Mouse (Mus musculus) hindbrain, embryonic 16.5 days (tissue): Measurements from ENCODE around the gene Cadps. TPM values are rescaled to one million over a fixed set of nuclear protein-coding genes. Genes with fewer than 3 reads are reported as not detected.

Source experiments
- ATAC-seq: fragments of 200-750 bp; cut with Nextera tagmentation; 2 replicates; pipeline ENCODE4 v1.8.0; 2017; ENCODE audit warnings: moderate TSS enrichment, moderate library complexity
- H3K27ac ChIP-seq: fragments of 300-500 bp; sonication (generic); 2 replicates; pipeline ENCODE4 v1.5.1; 2014; ENCODE audit warnings: low read depth, mild to moderate bottlenecking, control low read depth, low read length, moderate library complexity
- H3K27me3 ChIP-seq: fragments of 300-500 bp; sonication (generic); replicated peaks from 2 replicates; pipeline ENCODE4 v1.6.1; 2014; ENCODE audit warnings: low read length; ENCODE audit not compliant: control insufficient read depth, insufficient read depth
- H3K36me3 ChIP-seq: fragments of 300-500 bp; sonication (generic); 2 replicates; pipeline ENCODE4 v1.6.1; 2014; ENCODE audit warnings: mild to moderate bottlenecking, low read length, moderate library complexity, mixed read lengths; ENCODE audit not compliant: control insufficient read depth, insufficient read depth
- H3K4me1 ChIP-seq: fragments of 300-500 bp; sonication (generic); 2 replicates; pipeline ENCODE4 v1.6.1; 2014; ENCODE audit warnings: low read depth, low read length; ENCODE audit not compliant: control insufficient read depth, insufficient read depth
- H3K4me2 ChIP-seq: fragments of 300-500 bp; sonication (generic); 2 replicates; pipeline ENCODE4 v1.6.1; 2014; ENCODE audit warnings: mild to moderate bottlenecking, low read length, control low read depth, moderate library complexity
- H3K4me3 ChIP-seq: fragments of 300-500 bp; sonication (generic); 2 replicates; pipeline ENCODE4 v1.5.1; 2014; ENCODE audit warnings: mild to moderate bottlenecking, low read length, control low read depth, moderate library complexity
- H3K9ac ChIP-seq: fragments of 300-500 bp; sonication (generic); 2 replicates; pipeline ENCODE4 v1.6.1; 2014; ENCODE audit warnings: low read depth, mild to moderate bottlenecking, control low read depth, low read length, moderate library complexity
- H3K9me3 ChIP-seq: fragments of 300-500 bp; sonication (generic); 2 replicates; pipeline ENCODE4 v1.6.1; 2014; ENCODE audit warnings: mild to moderate bottlenecking, low read length, moderate library complexity; ENCODE audit not compliant: control insufficient read depth
- WGBS: fragments of 180-500 bp; shearing (Covaris S2); extraction: QIAGEN DNeasy Blood & Tissue Kit; methylation state at CpG from one replicate; pipeline ENCODE4 v1.1.7; 2014; 5-methylcytosine and 5-hydroxymethylcytosine counted together
- polyA plus RNA-seq: library from polyadenylated mRNA; unstranded; fragments of >200 nt; fragmentation: Nextera tagmentation; extraction: Ambion mirVana; gene quantifications from 2 replicates; pipeline ENCODE4 v1.2.1, GENCODE M21; 2015

The Cadps gene
- polyA plus RNA-seq, 1 experiment from 2014 or later: 49.0 TPM

- no peaks in the 10 kb centered on the region for H3K9me3 ChIP-seq
- H3K4me2 ChIP-seq: peak overlapping the region; percentile 70
These were observed 918 bp downstream of the Cadps start for GRCm38 (mm10) chr14:12821831-12822490.

GRCm38 (mm10) chr14:12821156-12821813 lies 1.6 kb downstream of the Cadps start:
- Histone ChIP-seq H3K4me3 (peak overlapping the region; percentile 89), H3K9me3 (no peaks in the 10 kb centered on the region), H3K4me1 (peaks cover 14% of the 10 kb centered on the region), H3K9ac (peak overlapping the region; percentile 95), H3K27me3 (no peaks in the 10 kb centered on the region), H3K36me3 (no peaks in the 10 kb centered on the region), H3K4me2 (peak overlapping the region; percentile 70), H3K27ac (peak overlapping the region; percentile 98)
- WGBS: 0% methylated on average over 9 of the region's 13 CpGs
- ATAC-seq: peak; percentile 53

More at GRCm38 (mm10) chr14:12821831-12822490, 918 bp downstream of the Cadps start:
- Histone ChIP-seq H3K27ac (peak overlapping the region; percentile 98), H3K36me3 (no peaks in the 10 kb centered on the region), H3K4me3 (peak overlapping the region; percentile 89), H3K4me1 (peaks cover 12% of the 10 kb centered on the region), H3K9ac (peak overlapping the region; percentile 95), H3K27me3 (no peaks in the 10 kb centered on the region)
- 0% methylated on average over 55 of the region's 58 CpGs for WGBS
- ATAC-seq: peak; percentile 78

- Histone ChIP-seq H3K27me3 (no peaks in the 10 kb centered on the region), H3K27ac (no peak overlapping the region), H3K36me3 (no peaks in the 10 kb centered on the region), H3K4me2 (peak overlapping the region; percentile 70), H3K9me3 (no peaks in the 10 kb centered on the region), H3K4me1 (peaks cover 14% of the 10 kb centered on the region), H3K9ac (no peak overlapping the region), H3K4me3 (peak overlapping the region; percentile 89)
- WGBS: 67% methylated on average over 1 of the region's 1 CpGs
- ATAC-seq: no peak
These were observed 2.7 kb downstream of the Cadps start for GRCm38 (mm10) chr14:12820149-12820548.

- WGBS: 75% methylated on average over 1 of the region's 1 CpGs
- H3K4me3 ChIP-seq: no peak overlapping the region
- no peak overlapping the region for H3K4me2 ChIP-seq
- no peak overlapping the region for H3K9ac ChIP-seq
- no peak for ATAC-seq
- H3K27ac ChIP-seq: no peak overlapping the region
- no peaks in the 10 kb centered on the region for H3K36me3 ChIP-seq
- H3K4me1 ChIP-seq: peaks cover 10% of the 10 kb centered on the region
- no peaks in the 10 kb centered on the region for H3K27me3 ChIP-seq
- H3K9me3 ChIP-seq: no peaks in the 10 kb centered on the region
These were observed 4.4 kb downstream of the Cadps start for GRCm38 (mm10) chr14:12818442-12818841.

GRCm38 (mm10) chr14:12812072-12812471 lies 10.8 kb downstream of the Cadps start:
- no peaks in the 10 kb centered on the region for H3K36me3 ChIP-seq
- H3K27ac ChIP-seq: no peak overlapping the region
- H3K27me3 ChIP-seq: no peaks in the 10 kb centered on the region
- no peaks in the 10 kb centered on the region for H3K9me3 ChIP-seq
- no peak for ATAC-seq
- 89% methylated on average over 3 of the region's 3 CpGs for WGBS
- peaks cover 2% of the 10 kb centered on the region; the same call in 1 of the 2 replicates for H3K4me1 ChIP-seq
- H3K4me2 ChIP-seq: no peak overlapping the region
- no peak overlapping the region for H3K9ac ChIP-seq
- H3K4me3 ChIP-seq: no peak overlapping the region

- H3K4me3 ChIP-seq: no peak overlapping the region
- no peak overlapping the region for H3K27ac ChIP-seq
- WGBS: 75% methylated on average over 1 of the region's 1 CpGs
- no peak overlapping the region for H3K9ac ChIP-seq
- H3K4me2 ChIP-seq: no peak overlapping the region
- H3K9me3 ChIP-seq: no peaks in the 10 kb centered on the region
- no peaks in the 10 kb centered on the region for H3K27me3 ChIP-seq
- no peaks in the 10 kb centered on the region for H3K4me1 ChIP-seq
- no peak for ATAC-seq
- H3K36me3 ChIP-seq: no peaks in the 10 kb centered on the region
These were observed 19.9 kb downstream of the Cadps start for GRCm38 (mm10) chr14:12802995-12803394.

GRCm38 (mm10) chr14:12801100-12801499 lies 21.8 kb downstream of the Cadps start:
- no peak for ATAC-seq
- no peak overlapping the region for H3K4me2 ChIP-seq
- no peaks in the 10 kb centered on the region for H3K36me3 ChIP-seq
- H3K9me3 ChIP-seq: no peaks in the 10 kb centered on the region
- no peak overlapping the region for H3K9ac ChIP-seq
- no peaks in the 10 kb centered on the region for H3K4me1 ChIP-seq
- H3K27me3 ChIP-seq: no peaks in the 10 kb centered on the region
- WGBS: 66% methylated on average over 2 of the region's 2 CpGs
- H3K4me3 ChIP-seq: no peak overlapping the region
- no peak overlapping the region for H3K27ac ChIP-seq

- Histone ChIP-seq H3K27me3 (no peaks in the 10 kb centered on the region), H3K27ac (no peak overlapping the region), H3K36me3 (no peaks in the 10 kb centered on the region), H3K4me3 (no peak overlapping the region), H3K9me3 (no peaks in the 10 kb centered on the region), H3K9ac (no peak overlapping the region), H3K4me1 (no peaks in the 10 kb centered on the region), H3K4me2 (no peak overlapping the region)
- no peak for ATAC-seq
These were observed 24.0 kb downstream of the Cadps start for GRCm38 (mm10) chr14:12798926-12799325.

- Histone ChIP-seq H3K9ac (no peak overlapping the region), H3K27ac (no peak overlapping the region), H3K9me3 (no peaks in the 10 kb centered on the region), H3K4me3 (no peak overlapping the region), H3K4me1 (no peaks in the 10 kb centered on the region), H3K36me3 (no peaks in the 10 kb centered on the region), H3K27me3 (no peaks in the 10 kb centered on the region), H3K4me2 (no peak overlapping the region)
- ATAC-seq: no peak
- WGBS: 50% methylated on average over 1 of the region's 1 CpGs
These were observed 38.6 kb downstream of the Cadps start for GRCm38 (mm10) chr14:12784296-12784695.
